Comparison of ENCODE assay signal across 16 mouse cellular contexts in genomic region chr9:32500063-32500462, GRCm38 (mm10). TPM values are rescaled to one million over a fixed set of nuclear protein-coding genes. Genes with fewer than 3 reads are reported as not detected.
DNase-seq lines count a peak whose midpoint lies in the region; ATAC-seq and TF ChIP-seq lines count a peak whose summit lies in the region.
"Had no signal": no experiment of that assay in that cellular context is flagged by ENCODE, and none has a peak within 500 bp of the region (broad histone marks: within the 10 kb centered on the region; RNA-seq: fewer than 3 reads in every experiment).

No protein-coding gene starts in this region.

- no peaks in the 10 kb centered on the region for H3K27me3 ChIP-seq in kidney, adult 2 months (replicated peaks; ENCODE audit: control insufficient read depth, insufficient read depth, low read length)
- no peaks in the 10 kb centered on the region for H3K27me3 ChIP-seq in megakaryocyte, embryonic 14.5 days (replicated peaks)
- H3K27me3 ChIP-seq in neural tube, embryonic 15.5 days (replicated peaks): no peaks in the 10 kb centered on the region; the same call in 1 of the 2 replicates
- H3K27me3 ChIP-seq: embryonic facial prominence, embryonic 12.5 days; kidney, embryonic 15.5 days; midbrain, embryonic 12.5 days; neural tube, embryonic 12.5 days had no signal

- no peak overlapping the region for H3K4me2 ChIP-seq in neural tube, embryonic 15.5 days
- H3K4me2 ChIP-seq: embryonic facial prominence, embryonic 12.5 days; kidney, embryonic 15.5 days; midbrain, embryonic 12.5 days; neural tube, embryonic 12.5 days had no signal

- TF ChIP-seq POLR2A in kidney, adult 2 months (IDR thresholded peaks at IDR 0.05; ENCODE audit: low read depth, low read length): no peak

- H3K36me3 ChIP-seq in kidney, adult 2 months (ENCODE audit: control insufficient read depth, insufficient read depth, low read length): no peaks in the 10 kb centered on the region
- peaks cover 99% of the 10 kb centered on the region for H3K36me3 ChIP-seq in megakaryocyte, embryonic 14.5 days (replicated peaks; ENCODE audit: low read length)
- H3K36me3 ChIP-seq in neural tube, embryonic 15.5 days: no peaks in the 10 kb centered on the region
- H3K36me3 ChIP-seq: embryonic facial prominence, embryonic 12.5 days; forebrain, embryonic 10.5 days; kidney, embryonic 15.5 days; midbrain, embryonic 12.5 days; neural tube, embryonic 12.5 days had no signal

- no peak overlapping the region for H3K4me3 ChIP-seq in kidney, adult 2 months (ENCODE audit: insufficient read depth, low read depth, low read length)
- peak overlapping the region; percentile 56 for H3K4me3 ChIP-seq in megakaryocyte, embryonic 14.5 days (replicated peaks)
- H3K4me3 ChIP-seq in neural tube, embryonic 15.5 days (replicated peaks): no peak overlapping the region
- H3K4me3 ChIP-seq: embryonic facial prominence, embryonic 12.5 days; forebrain, embryonic 10.5 days; kidney, embryonic 15.5 days; midbrain, embryonic 12.5 days; neural tube, embryonic 12.5 days had no signal

- H3K27ac ChIP-seq in kidney, adult 2 months (ENCODE audit: insufficient read depth, low read depth, low read length): 0 out of 2 replicates have a peak overlapping the region, but pooled peaks have one; percentile 8
- H3K27ac ChIP-seq in neural tube, embryonic 15.5 days (replicated peaks): no peak overlapping the region
- H3K27ac ChIP-seq: embryonic facial prominence, embryonic 12.5 days; forebrain, embryonic 10.5 days; kidney, embryonic 15.5 days; midbrain, embryonic 12.5 days; neural tube, embryonic 12.5 days had no signal

- no peak overlapping the region for H3K9ac ChIP-seq in neural tube, embryonic 15.5 days (replicated peaks)
- H3K9ac ChIP-seq: embryonic facial prominence, embryonic 12.5 days; kidney, embryonic 15.5 days; midbrain, embryonic 12.5 days; neural tube, embryonic 12.5 days had no signal

- no peak for TF ChIP-seq CTCF in kidney, adult 2 months (conservative IDR thresholded peaks at IDR 0.05; ENCODE audit: insufficient read depth, insufficient read length, low read depth, low read length)

- H3K4me1 ChIP-seq in kidney, adult 2 months (ENCODE audit: control insufficient read depth, insufficient read depth, low read length): peaks cover 2% of the 10 kb centered on the region; the same call in 1 of the 2 replicates
- peaks cover 100% of the 10 kb centered on the region for H3K4me1 ChIP-seq in megakaryocyte, embryonic 14.5 days
- peaks cover 7% of the 10 kb centered on the region for H3K4me1 ChIP-seq in neural tube, embryonic 15.5 days

- no peak for DNase-seq in kidney, adult 2 months
- no peak for DNase-seq in kidney, adult 11 months
- peak; percentile 62 for DNase-seq in 416B (ENCODE audit: low read depth)
- no peak for DNase-seq in retina, embryonic 14.5 days (ENCODE audit: low spot score)
- DNase-seq in adrenal gland, adult 8-10 months: no peak
- DNase-seq: cerebellum, postnatal 10 days; gastrocnemius, postnatal 14 days had no signal

- no peaks in the 10 kb centered on the region for H3K9me3 ChIP-seq in megakaryocyte, embryonic 14.5 days
- no peaks in the 10 kb centered on the region for H3K9me3 ChIP-seq in neural tube, embryonic 15.5 days (replicated peaks)
- H3K9me3 ChIP-seq: embryonic facial prominence, embryonic 12.5 days; forebrain, embryonic 10.5 days; kidney, embryonic 15.5 days; midbrain, embryonic 12.5 days; neural tube, embryonic 12.5 days had no signal

- 59% methylated on average over 5 of the region's 5 CpGs for WGBS in kidney, adult 2 months
- 78% methylated on average over 5 of the region's 5 CpGs for WGBS in neural tube, embryonic 15.5 days

- ATAC-seq in activated CD4-positive, CD25-positive, alpha-beta regulatory T cell, adult 4 months: peak; percentile 48
- no peak for ATAC-seq in neural tube, embryonic 15.5 days (ENCODE audit: low FRiP score)
- ATAC-seq: hindbrain, embryonic 16.5 days had no signal

RNA-seq across cellular contexts. Expression of gene Fli1, which starts 42.6 kb away (rescaled TPM):
- 7.2 and 9.6 TPM in 2 replicates for polyA plus RNA-seq in kidney, adult 2 months (2012; rRNA removed)
- polyA plus RNA-seq in activated CD4-positive, CD25-positive, alpha-beta regulatory T cell, adult 4 months (2017; shearing (Covaris generic)): 100 to 1,000 TPM; 114 to 122 TPM
- polyA plus RNA-seq in megakaryocyte, embryonic 14.5 days (2012; ENCODE audit: insufficient read depth, low replicate concordance): 20.8 and 61.7 TPM in 2 replicates
- total RNA-seq in adrenal gland, adult 8-10 months (2022): 10 to 100 TPM; 12.0 to 20.5 (median 15.5) TPM
- polyA plus RNA-seq in neural tube, embryonic 15.5 days (2015; fragmentation: Nextera tagmentation; extraction: Ambion mirVana): 7.9 and 12.5 TPM in 2 replicates
